Mouse (Mus musculus) intestine, postnatal 0 days (tissue): ENCODE results near the gene Ddx46. TPM values are rescaled to one million over a fixed set of nuclear protein-coding genes. Genes with fewer than 3 reads are reported as not detected.
A peak's percentile ranks its signal among the peaks of the same experiment; 100 is the strongest.

ENCODE experiments used
- ATAC-seq: fragments of 200-750 bp; cut with Nextera tagmentation; 2 replicates; pipeline ENCODE4 v1.8.0; 2017; ENCODE audit warnings: mild to moderate bottlenecking, moderate TSS enrichment, moderate library complexity
- H3K27ac ChIP-seq: fragments of 300-500 bp; sonication (generic); 2 replicates; pipeline ENCODE4 v1.5.1; 2014; ENCODE audit warnings: mild to moderate bottlenecking, low read depth, low read length, moderate library complexity
- H3K27me3 ChIP-seq: fragments of 300-500 bp; sonication (generic); replicated peaks from 2 replicates; pipeline ENCODE4 v1.6.1; 2014; ENCODE audit warnings: low read length, mixed read lengths; ENCODE audit not compliant: control insufficient read depth, insufficient read depth
- H3K36me3 ChIP-seq: fragments of 300-500 bp; sonication (generic); 2 replicates; pipeline ENCODE4 v1.6.1; 2014; ENCODE audit warnings: mild to moderate bottlenecking, moderate library complexity; ENCODE audit not compliant: control insufficient read depth, insufficient read depth
- H3K4me1 ChIP-seq: fragments of 300-500 bp; sonication (generic); replicated peaks from 2 replicates; pipeline ENCODE4 v1.6.1; 2014; ENCODE audit warnings: antibody characterized with exemption, low read length, mixed read lengths; ENCODE audit not compliant: control insufficient read depth, insufficient read depth
- H3K4me2 ChIP-seq: fragments of 300-500 bp; sonication (generic); replicated peaks from 2 replicates; pipeline ENCODE4 v1.6.1; 2014; ENCODE audit warnings: low read depth, mild to moderate bottlenecking, moderate library complexity
- H3K4me3 ChIP-seq: fragments of 300-500 bp; sonication (generic); 2 replicates; pipeline ENCODE4 v1.5.1; 2014; ENCODE audit warnings: low read depth, low read length
- H3K9ac ChIP-seq: fragments of 300-500 bp; sonication (generic); 2 replicates; pipeline ENCODE4 v1.6.1; 2014; ENCODE audit warnings: mild to moderate bottlenecking, low read depth, low read length
- H3K9me3 ChIP-seq: fragments of 300-500 bp; sonication (generic); 2 replicates; pipeline ENCODE4 v1.6.1; 2016; ENCODE audit warnings: mixed run types; ENCODE audit not compliant: control insufficient read depth
- CTCF ChIP-seq: sonication (generic); IDR thresholded peaks from 2 replicates; pipeline ENCODE4 v1.5.1; 2016; ENCODE audit warnings: low read depth, mild to moderate bottlenecking, control low read depth, antibody characterized with exemption, moderate library complexity
- WGBS: fragments of 180-500 bp; shearing (Covaris S2); extraction: QIAGEN DNeasy Blood & Tissue Kit; methylation state at CpG from one replicate; pipeline ENCODE4 v1.1.7; 2014; 5-methylcytosine and 5-hydroxymethylcytosine counted together
- polyA plus RNA-seq: library from polyadenylated mRNA; unstranded; fragments of >200 nt; fragmentation: Nextera tagmentation; extraction: Ambion mirVana; gene quantifications from 2 replicates; pipeline ENCODE4 v1.2.1, GENCODE M21; 2015

Ddx46 gene
- polyA plus RNA-seq, 1 experiment from 2014 or later, result 15.6 TPM

DNA sequence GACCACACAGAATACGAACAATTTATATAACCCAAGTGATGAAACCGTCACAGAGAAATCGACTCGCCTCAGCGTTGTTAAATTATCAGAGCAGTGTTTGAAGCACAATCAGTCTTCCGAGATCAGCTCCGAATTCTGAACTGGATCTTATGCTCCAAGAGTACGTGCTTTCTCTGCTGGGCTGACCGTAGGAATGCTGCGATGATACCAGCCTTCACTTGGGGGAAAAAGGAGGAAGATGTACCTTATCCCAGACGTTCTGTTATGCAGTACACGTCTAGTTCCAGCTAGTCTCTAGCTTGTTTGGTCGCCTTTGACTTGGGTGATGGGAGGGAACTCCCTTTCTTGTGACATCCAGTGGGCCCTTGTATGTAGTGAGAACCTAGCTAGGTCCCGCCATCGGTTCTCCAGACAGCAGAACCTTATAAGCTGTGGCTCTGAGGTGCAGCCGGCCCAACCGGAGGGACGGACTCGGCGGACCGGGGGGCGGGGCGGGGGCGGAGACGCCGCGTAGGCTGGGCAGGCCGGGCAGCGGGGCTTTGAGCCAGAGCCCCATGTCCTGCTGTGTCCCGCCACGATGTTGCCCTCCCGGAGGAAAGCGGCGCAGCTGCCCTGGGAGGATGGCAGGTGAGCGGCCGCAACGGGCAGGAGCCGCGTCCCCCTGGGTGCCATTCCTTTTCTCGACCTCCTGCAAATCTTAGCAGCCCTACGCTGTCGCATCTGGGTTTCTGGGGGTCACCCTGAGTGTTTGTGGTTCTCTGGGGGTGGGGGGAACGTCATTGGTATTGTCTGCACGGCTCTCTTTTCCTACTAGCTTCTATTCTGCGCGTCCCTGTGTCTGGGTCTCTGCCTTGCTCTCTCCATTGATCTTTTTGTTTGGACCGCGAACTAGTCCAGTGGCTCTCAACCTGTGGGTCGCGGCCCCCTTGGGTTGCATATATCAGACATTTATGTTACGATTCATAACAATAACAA lies 35.0 kb upstream of the Ddx46 start, which contains the start of gene B4galt7:
Gene B4galt7 (plus strand): TSS at position 331 of the 975 bp plus-strand sequence.
- Histone ChIP-seq H3K27ac (peak within 1 kb of the TSS; percentile 66; the same call in 1 of the 2 replicates), H3K9ac (peak within 1 kb of the TSS; percentile 86), H3K27me3 (no peaks in the 10 kb centered on the region), H3K9me3 (no peaks in the 10 kb centered on the region), H3K4me3 (peak within 1 kb of the TSS; percentile 93), H3K4me1 (no peaks in the 10 kb centered on the region; the same call in 1 of the 2 replicates), H3K4me2 (peak within 1 kb of the TSS; percentile 73), H3K36me3 (peaks cover 41% of the 10 kb centered on the region)
- ATAC-seq, result peak; percentile 80
- TF ChIP-seq CTCF, result no peak
- 7% methylated on average over 51 of the region's 51 CpGs for WGBS

DNA sequence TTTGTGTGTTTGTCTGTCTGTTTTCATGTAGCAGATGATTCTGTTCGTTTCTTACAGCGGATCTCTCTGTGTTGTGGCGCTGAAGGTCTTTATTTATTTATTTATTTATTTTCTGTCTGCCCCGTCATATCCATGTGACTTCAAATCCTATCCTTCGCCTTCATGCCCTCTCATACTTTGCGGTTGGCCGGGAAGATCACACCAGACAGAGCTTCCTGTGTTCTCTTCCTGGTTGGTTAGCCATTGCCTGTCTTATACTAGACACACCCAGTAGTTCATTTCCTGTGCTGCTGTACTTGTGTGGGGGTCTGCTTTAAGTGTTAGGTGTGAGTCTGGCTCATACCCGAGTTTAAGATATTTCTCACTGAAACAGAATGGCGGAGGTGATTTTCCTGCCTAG lies 34.2 kb upstream of the Ddx46 start:
- peak overlapping the region; percentile 93 for H3K4me3 ChIP-seq
- H3K27me3 ChIP-seq, result no peaks in the 10 kb centered on the region
- H3K36me3 ChIP-seq, result peaks cover 34% of the 10 kb centered on the region
- peak overlapping the region; percentile 86 for H3K9ac ChIP-seq
- ATAC-seq, result no peak; the same call in 1 of the 2 replicates
- no peaks in the 10 kb centered on the region for H3K9me3 ChIP-seq
- 14% methylated on average over 9 of the region's 9 CpGs for WGBS
- H3K4me2 ChIP-seq, result peak overlapping the region; percentile 73
- no peaks in the 10 kb centered on the region; the same call in 1 of the 2 replicates for H3K4me1 ChIP-seq
- no peak for TF ChIP-seq CTCF
- 0 out of 2 replicates have a peak overlapping the region, but pooled peaks have one; percentile 66 for H3K27ac ChIP-seq

DNA sequence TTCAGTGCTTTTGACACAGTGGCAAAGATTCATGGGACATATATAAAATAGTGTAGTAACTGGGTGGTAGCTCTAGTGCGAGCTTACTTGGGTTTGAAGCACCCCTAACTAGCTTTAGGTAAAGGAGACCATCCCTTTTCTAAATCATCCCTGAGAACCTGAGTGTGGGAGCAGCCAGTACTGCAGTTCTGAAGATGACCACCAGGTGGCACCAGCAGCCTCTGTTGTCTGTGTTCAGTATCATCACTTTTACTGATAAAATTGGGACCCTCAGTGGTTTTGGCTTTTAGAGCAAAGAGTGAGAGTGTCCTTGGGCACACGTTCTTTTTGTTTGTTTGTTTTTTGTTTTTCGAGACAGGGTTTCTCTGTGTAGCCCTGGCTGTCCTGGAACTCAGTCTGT lies 33.2 kb upstream of the Ddx46 start:
- 4% methylated on average over 3 of the region's 3 CpGs for WGBS
- Histone ChIP-seq H3K4me3 (no peak overlapping the region), H3K9ac (no peak overlapping the region), H3K4me1 (no peaks in the 10 kb centered on the region; the same call in 1 of the 2 replicates), H3K4me2 (peak overlapping the region; percentile 73; the same call in 1 of the 2 replicates), H3K27ac (no peak overlapping the region), H3K27me3 (no peaks in the 10 kb centered on the region), H3K36me3 (peaks cover 26% of the 10 kb centered on the region), H3K9me3 (no peaks in the 10 kb centered on the region)
- ATAC-seq, result no peak
- peak; percentile 89 for TF ChIP-seq CTCF

DNA sequence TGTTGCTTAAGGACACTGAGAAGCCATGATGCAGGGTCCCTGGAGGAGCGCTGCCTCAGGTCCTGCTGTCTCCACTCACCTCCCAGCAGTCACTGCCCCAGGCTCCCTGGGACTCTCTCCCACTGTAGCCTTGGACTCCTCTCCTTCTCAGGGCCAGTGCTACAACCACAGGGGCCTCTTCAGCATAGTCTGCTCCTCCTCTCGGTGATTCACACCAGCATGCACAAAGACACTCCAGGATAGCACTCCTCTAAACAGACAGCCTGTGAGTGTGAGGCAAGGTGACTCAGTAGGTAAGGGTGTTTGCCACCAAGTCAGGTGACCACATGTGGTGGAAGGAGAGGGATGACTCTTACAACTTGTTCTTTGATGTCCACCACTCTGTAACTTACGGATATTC lies 30.2 kb upstream of the Ddx46 start:
- no peak for TF ChIP-seq CTCF
- Histone ChIP-seq H3K27ac (no peak overlapping the region), H3K36me3 (peaks cover 43% of the 10 kb centered on the region), H3K9me3 (no peaks in the 10 kb centered on the region), H3K9ac (no peak overlapping the region), H3K4me1 (no peaks in the 10 kb centered on the region; the same call in 1 of the 2 replicates), H3K27me3 (no peaks in the 10 kb centered on the region), H3K4me2 (no peak overlapping the region), H3K4me3 (no peak overlapping the region)
- 90% methylated on average over 3 of the region's 3 CpGs for WGBS
- ATAC-seq, result no peak

DNA sequence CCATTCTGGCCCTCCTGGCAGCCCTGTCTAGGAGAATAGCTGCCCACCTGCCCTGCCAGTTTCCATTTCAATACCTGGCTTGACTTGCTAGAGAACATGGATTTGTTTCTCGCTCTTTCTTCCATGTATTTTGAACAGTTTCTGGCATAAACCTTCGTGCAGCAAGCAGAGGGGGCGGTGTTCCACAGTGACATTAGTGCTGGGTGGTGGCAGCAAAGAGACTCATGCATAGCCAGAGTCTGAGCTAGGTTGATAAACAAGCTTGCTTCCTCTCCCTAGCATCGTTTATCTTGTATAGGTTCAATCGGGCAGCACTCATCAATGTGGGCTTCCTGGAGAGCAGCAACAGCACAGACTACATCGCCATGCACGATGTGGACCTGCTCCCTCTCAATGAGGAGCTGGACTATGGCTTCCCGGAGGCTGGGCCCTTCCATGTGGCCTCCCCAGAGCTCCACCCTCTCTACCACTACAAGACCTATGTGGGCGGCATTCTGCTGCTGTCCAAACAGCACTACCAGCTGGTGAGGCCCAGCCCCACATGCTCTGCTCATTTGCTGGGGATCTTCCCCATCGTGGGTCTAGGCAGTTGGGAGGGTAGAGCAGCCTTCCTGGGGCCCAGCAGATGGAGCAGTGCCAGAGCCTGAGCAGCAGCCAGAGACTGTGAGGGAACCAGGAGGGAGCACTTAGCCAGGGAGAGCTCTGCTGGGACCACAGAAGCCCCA lies 27.8 kb upstream of the Ddx46 start:
- no peak for TF ChIP-seq CTCF

DNA sequence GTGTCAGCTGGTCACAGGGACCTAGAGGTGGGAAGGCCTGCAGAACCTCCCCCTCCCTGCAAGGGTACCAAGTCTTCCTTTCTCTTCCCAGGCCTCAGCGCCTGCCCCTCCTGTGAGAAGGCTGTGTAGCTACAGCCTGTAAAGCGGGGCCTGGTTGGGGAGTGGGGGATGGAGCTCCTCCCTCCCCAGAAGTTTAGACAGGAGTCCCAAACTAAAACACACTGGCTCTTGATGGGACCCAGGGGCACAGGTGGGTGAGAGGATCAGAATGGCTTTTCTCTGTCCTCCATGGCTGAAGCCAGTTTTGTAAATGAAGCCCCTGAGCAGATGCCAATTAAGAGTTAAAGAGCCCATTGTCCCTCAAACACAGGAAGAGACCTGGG lies 27.2 kb upstream of the Ddx46 start:
- no peak for TF ChIP-seq CTCF
- Histone ChIP-seq H3K36me3 (peaks cover 53% of the 10 kb centered on the region), H3K4me3 (no peak overlapping the region), H3K27ac (no peak overlapping the region), H3K9ac (no peak overlapping the region), H3K27me3 (no peaks in the 10 kb centered on the region), H3K9me3 (no peaks in the 10 kb centered on the region), H3K4me2 (no peak overlapping the region), H3K4me1 (no peaks in the 10 kb centered on the region)
- WGBS, result 93% methylated on average over 2 of the region's 2 CpGs
- ATAC-seq, result no peak

More for the DNA sequence above, 27.8 kb upstream of the Ddx46 start:
- no peak for ATAC-seq
- 80% methylated on average over 10 of the region's 10 CpGs for WGBS
- H3K27me3 ChIP-seq, result no peaks in the 10 kb centered on the region
- peaks cover 53% of the 10 kb centered on the region for H3K36me3 ChIP-seq
- H3K4me1 ChIP-seq, result no peaks in the 10 kb centered on the region
- no peaks in the 10 kb centered on the region for H3K9me3 ChIP-seq
- no peak overlapping the region for H3K9ac ChIP-seq
- H3K4me3 ChIP-seq, result no peak overlapping the region
- no peak overlapping the region for H3K27ac ChIP-seq
- H3K4me2 ChIP-seq, result no peak overlapping the region
